Mouse (Mus musculus) cortical plate, adult 2 months (tissue): ENCODE results near the gene Mgat5b.

Experiments used
- CTCF ChIP-seq: fragments of 200-500 bp; IDR thresholded peaks from 2 replicates; pipeline ENCODE4 v1.5.1; 2011; ENCODE audit warnings: mild to moderate bottlenecking, control low read depth, low read length; ENCODE audit not compliant: insufficient read depth; ENCODE audit errors: extremely low read depth
- POLR2A ChIP-seq: fragments of 200-500 bp; IDR thresholded peaks from 2 replicates; pipeline ENCODE4 v1.6.1; 2011; ENCODE audit warnings: mild to moderate bottlenecking, low read length, control low read depth; ENCODE audit not compliant: insufficient read depth; ENCODE audit errors: extremely low read depth

- TF ChIP-seq CTCF (no peak), POLR2A (no peak)
Measured at GRCm38 (mm10) chr11:116991410-116991809, 72.7 kb downstream of the Mgat5b start.
